Mouse (Mus musculus): ENCODE data around the gene Btnl1. TPM values are rescaled to one million over a fixed set of nuclear protein-coding genes. Genes with fewer than 3 reads are reported as not detected.

Gene Btnl1
- polyA plus RNA-seq, 1 experiment from 2014 or later = not detected

DNA sequence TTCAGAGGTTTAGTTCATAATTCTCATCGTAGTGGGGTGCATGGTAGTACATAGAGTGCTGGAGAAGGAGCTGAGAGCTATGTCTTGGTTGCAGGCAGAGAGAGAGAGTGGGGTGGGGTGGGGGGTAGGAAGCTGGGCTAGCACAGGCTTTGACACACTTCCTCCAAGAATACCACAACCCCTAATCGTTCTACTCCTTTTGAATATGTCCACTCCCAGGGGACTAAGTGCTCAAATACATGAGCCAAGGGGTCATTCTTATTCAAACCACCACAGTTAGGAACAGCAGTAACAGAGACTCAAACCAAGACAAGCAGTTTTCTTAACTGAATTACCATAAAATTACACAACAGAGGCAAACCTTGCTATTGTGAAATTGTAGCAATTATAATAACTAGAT, 9.7 kb downstream of the Btnl1 start:
- no peak overlapping the region for H3K27ac ChIP-seq (replicated peaks)
- ATAC-seq (ENCODE audit: insufficient number of reproducible peaks, low FRiP score, low TSS enrichment, low read depth) = no peak

DNA sequence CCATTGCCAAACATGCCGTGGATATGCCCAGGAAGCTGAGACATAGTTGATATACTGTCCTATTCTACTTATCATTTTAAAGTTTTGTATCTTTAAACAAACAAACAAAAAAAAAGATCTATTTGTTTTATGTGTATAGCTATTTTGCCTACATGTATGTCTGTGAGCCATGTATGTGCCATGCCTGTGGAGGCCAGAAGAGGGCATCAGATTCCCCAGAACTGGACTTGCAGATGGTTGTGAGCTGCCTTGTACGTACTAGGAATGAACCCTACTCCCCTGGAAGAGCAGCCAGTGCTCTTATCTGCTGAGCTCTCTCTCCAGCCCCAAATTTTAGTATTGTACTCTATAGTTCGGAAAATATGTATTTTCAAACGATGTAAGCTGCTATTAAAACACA, 11.6 kb downstream of the Btnl1 start:
- ATAC-seq (ENCODE audit: insufficient number of reproducible peaks, low FRiP score, low TSS enrichment, low read depth) = no peak
- WGBS = 36% methylated on average over 4 of the region's 4 CpGs
- no peak overlapping the region for H3K9ac ChIP-seq

More for the DNA sequence above, 9.7 kb downstream of the Btnl1 start:
- Histone ChIP-seq H3K4me2 (replicated peaks) (no peak overlapping the region), H3K27me3 (peaks cover 6% of the 10 kb centered on the region), H3K36me3 (no peaks in the 10 kb centered on the region), H3K9ac (no peak overlapping the region), H3K4me3 (replicated peaks) (no peak overlapping the region), H3K9me3 (replicated peaks) (no peaks in the 10 kb centered on the region), H3K4me1 (no peaks in the 10 kb centered on the region)
- 77% methylated on average over 2 of the region's 2 CpGs for WGBS

DNA sequence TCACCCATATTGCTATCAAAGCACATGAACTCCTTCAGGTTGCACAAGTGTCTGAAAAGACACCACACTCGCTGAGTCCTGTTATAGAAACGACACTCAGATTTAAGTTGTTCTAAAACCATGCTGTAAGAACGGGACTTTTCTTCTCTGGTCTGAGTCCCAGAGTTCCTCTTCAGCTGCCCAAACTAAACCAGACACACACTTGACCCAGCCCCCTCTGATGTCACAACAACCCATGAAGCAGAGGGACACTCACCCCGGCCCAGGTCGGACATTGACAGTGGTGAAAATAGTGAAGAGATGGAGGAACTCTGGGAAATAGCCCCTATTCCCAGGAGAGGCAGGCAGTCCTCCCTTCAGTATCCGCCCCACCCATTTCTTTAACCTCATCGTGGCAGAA, 14.6 kb downstream of the Btnl1 start:
- H3K9me3 ChIP-seq (replicated peaks) = no peaks in the 10 kb centered on the region
- ATAC-seq (ENCODE audit: insufficient number of reproducible peaks, low FRiP score, low TSS enrichment, low read depth) = no peak
- H3K9ac ChIP-seq = no peak overlapping the region
- H3K4me1 ChIP-seq = no peaks in the 10 kb centered on the region; the same call in 1 of the 2 replicates
- 64% methylated on average over 7 of the region's 7 CpGs for WGBS
- H3K27ac ChIP-seq (replicated peaks) = no peak overlapping the region
- H3K27me3 ChIP-seq = peaks cover 14% of the 10 kb centered on the region
- no peak overlapping the region; the same call in 1 of the 2 replicates for H3K4me2 ChIP-seq (replicated peaks)
- no peak overlapping the region for H3K4me3 ChIP-seq (replicated peaks)
- H3K36me3 ChIP-seq = no peaks in the 10 kb centered on the region

More for the DNA sequence above, 11.6 kb downstream of the Btnl1 start:
- Histone ChIP-seq H3K4me2 (replicated peaks) (no peak overlapping the region), H3K9me3 (replicated peaks) (no peaks in the 10 kb centered on the region), H3K27me3 (peaks cover 14% of the 10 kb centered on the region), H3K36me3 (no peaks in the 10 kb centered on the region), H3K4me1 (no peaks in the 10 kb centered on the region; the same call in 1 of the 2 replicates), H3K27ac (replicated peaks) (no peak overlapping the region), H3K4me3 (replicated peaks) (no peak overlapping the region)

DNA sequence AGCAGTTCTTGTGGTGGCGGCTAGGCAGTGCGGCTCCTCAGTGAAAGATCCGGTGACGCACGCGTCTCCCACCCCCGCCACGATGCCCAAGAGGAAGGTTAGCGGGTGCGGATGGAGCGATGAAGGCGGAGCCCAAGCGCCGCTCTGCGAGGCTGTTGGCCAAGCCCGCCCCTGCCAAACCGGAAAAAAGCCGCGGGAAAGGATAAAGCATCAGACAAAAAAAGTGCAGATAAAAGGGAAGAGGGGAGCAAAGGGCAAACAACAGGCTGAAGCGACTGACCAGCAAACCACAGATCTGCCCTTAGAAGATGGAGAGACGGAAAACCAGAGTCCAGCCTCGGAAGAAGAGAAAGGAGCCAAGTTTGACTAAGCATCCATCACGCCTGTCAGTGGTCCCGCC, 15.4 kb downstream of the Btnl1 start:
- Histone ChIP-seq H3K27me3 (peaks cover 14% of the 10 kb centered on the region), H3K9me3 (replicated peaks) (no peaks in the 10 kb centered on the region), H3K4me3 (replicated peaks) (peak overlapping the region; percentile 32), H3K27ac (replicated peaks) (no peak overlapping the region), H3K36me3 (no peaks in the 10 kb centered on the region), H3K4me2 (replicated peaks) (peak overlapping the region; percentile 55), H3K9ac (no peak overlapping the region), H3K4me1 (no peaks in the 10 kb centered on the region; the same call in 1 of the 2 replicates)
- ATAC-seq (ENCODE audit: insufficient number of reproducible peaks, low FRiP score, low TSS enrichment, low read depth) = no peak; the same call in 1 of the 2 replicates
- 4% methylated on average over 24 of the region's 24 CpGs for WGBS

DNA sequence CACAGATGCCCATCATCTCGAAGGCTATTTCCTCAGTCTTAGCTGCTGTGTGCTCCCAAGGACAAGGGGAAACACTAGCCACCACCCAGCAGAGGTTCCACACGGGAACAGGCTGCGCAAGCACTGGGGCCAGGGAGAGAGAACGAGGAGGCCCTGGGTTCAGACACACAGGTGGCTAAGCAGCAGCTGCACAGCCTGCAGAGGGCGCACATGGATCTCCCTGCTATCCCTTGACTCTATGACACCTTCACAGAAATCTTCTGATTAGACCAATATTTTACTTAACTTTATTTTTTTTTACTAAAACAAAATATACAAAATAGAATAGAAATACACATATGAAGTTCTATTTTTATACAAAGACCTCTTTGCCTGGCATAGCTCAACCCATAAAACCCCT, 20.4 kb downstream of the Btnl1 start:
- peaks cover 11% of the 10 kb centered on the region for H3K27me3 ChIP-seq
- WGBS = 55% methylated on average over 5 of the region's 5 CpGs

DNA sequence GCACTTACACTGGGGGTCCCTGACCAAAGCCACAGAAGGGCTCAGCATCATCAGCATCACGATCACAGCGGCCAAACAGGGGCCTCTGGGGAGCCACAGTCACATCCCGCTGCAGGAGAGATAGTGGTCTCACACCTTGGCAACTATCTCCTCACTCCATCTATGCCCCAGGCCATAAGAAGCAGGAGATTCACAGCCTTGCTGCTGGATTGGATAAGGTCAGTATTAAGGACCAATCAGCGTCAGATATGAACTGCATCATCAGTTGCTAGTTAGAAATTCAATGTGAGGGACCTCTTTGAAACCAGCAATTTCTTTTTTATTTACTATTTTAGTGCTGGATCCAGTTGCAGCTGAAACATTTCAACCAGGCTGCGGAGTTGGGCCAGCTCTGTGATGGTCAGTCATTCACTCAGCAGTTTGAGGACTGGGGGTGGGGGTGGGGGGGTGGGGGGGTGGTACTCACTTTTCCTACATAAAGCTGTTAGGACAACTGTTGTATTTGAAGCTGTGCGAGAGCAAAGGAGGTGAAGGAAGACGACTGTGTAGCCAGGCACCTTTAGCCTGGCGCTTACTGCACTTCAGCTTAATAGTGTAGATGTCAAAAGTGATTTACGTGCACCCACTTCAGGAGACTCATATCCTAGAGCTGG, 21.3 kb downstream of the Btnl1 start:
- Histone ChIP-seq H3K4me1 (0 out of 2 replicates have a peak, but pooled peaks cover 3% of the 10 kb centered on the region), H3K4me2 (replicated peaks) (peak overlapping the region; percentile 77), H3K36me3 (no peaks in the 10 kb centered on the region), H3K9me3 (replicated peaks) (no peaks in the 10 kb centered on the region), H3K27ac (replicated peaks) (peak overlapping the region; percentile 84), H3K4me3 (replicated peaks) (peak overlapping the region; percentile 54), H3K27me3 (peaks cover 12% of the 10 kb centered on the region; the same call in 1 of the 2 replicates), H3K9ac (no peak overlapping the region)
- WGBS = 15% methylated on average over 9 of the region's 9 CpGs
- peak; percentile 88 for ATAC-seq (ENCODE audit: insufficient number of reproducible peaks, low FRiP score, low TSS enrichment, low read depth)

More for the DNA sequence above, 20.4 kb downstream of the Btnl1 start:
- no peak overlapping the region for H3K27ac ChIP-seq (replicated peaks)
- H3K36me3 ChIP-seq = no peaks in the 10 kb centered on the region
- H3K9ac ChIP-seq = no peak overlapping the region
- H3K4me2 ChIP-seq (replicated peaks) = no peak overlapping the region
- no peak overlapping the region for H3K4me3 ChIP-seq (replicated peaks)
- H3K4me1 ChIP-seq = 0 out of 2 replicates have a peak, but pooled peaks cover 3% of the 10 kb centered on the region
- no peaks in the 10 kb centered on the region for H3K9me3 ChIP-seq (replicated peaks)
- no peak for ATAC-seq (ENCODE audit: insufficient number of reproducible peaks, low FRiP score, low TSS enrichment, low read depth)

DNA sequence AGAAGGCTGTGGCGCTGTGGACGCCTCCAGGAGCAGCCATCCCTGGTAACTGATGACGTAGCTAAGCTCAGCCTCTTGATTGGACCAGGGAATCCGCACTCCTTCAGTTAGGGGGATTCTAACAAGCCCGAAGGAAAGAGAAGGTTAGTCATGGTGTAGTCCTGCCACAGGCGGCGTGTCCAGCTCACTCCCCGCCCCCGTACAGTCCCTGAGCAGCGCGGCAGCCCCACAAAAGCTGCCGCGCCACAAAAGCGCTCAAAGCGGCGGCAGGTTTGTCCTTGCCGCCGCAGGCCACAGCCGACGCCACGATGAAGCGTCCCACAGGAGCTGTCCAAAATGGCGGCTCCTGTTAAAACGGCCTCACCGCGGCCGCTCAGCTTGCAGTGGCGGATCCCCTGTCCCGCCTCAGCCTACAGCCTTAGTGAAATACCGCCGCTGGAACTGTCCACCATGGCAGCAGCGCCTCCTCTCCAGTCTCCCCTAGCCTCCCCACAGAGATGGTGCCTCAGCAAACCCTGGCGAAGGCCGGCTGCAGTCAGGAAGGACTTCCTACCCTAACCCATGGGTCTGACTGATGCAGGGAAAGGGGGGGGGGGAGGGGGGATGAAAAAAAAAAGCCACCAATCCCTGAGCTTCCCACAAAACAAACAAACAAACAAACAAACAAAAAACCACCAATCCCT, 21.9 kb downstream of the Btnl1 start, which contains the start of gene BC051142:
Gene BC051142 (plus strand): TSS at position 110 of the 683 bp plus-strand sequence.
- peak within 1 kb of the TSS; percentile 33; the same call in 1 of the 2 replicates for H3K9ac ChIP-seq
- peak within 1 kb of the TSS; percentile 77 for H3K4me2 ChIP-seq (replicated peaks)
- no peaks in the 10 kb centered on the region for H3K9me3 ChIP-seq (replicated peaks)
- 0 out of 2 replicates have a peak, but pooled peaks cover 3% of the 10 kb centered on the region for H3K4me1 ChIP-seq
- 6% methylated on average over 34 of the region's 34 CpGs for WGBS
- peak; percentile 91 for ATAC-seq (ENCODE audit: insufficient number of reproducible peaks, low FRiP score, low TSS enrichment, low read depth)
- peak within 1 kb of the TSS; percentile 84 for H3K27ac ChIP-seq (replicated peaks)
- H3K36me3 ChIP-seq = no peaks in the 10 kb centered on the region
- peaks cover 13% of the 10 kb centered on the region; the same call in 1 of the 2 replicates for H3K27me3 ChIP-seq
- peak within 1 kb of the TSS; percentile 54 for H3K4me3 ChIP-seq (replicated peaks)

DNA sequence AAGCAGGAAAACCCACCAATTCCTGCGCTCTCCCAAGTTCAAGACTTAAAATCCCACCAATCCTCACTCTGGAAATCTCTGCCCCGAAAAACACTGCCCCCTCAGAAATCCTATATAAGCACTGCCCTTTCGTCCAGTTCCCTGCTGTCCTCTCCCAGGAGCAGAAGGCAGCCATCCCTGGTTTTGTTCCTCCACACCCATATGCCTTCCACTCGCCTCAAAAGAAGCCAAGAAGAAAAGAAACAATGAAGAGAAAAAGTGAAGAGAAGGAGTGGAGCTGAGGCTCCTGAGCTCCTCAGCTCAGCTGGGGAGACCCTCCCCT, 22.4 kb downstream of the Btnl1 start:
- WGBS = 49% methylated on average over 4 of the region's 4 CpGs
- Histone ChIP-seq H3K4me1 (0 out of 2 replicates have a peak, but pooled peaks cover 3% of the 10 kb centered on the region), H3K4me3 (replicated peaks) (peak overlapping the region; percentile 54; the same call in 1 of the 2 replicates), H3K36me3 (no peaks in the 10 kb centered on the region), H3K27me3 (peaks cover 13% of the 10 kb centered on the region; the same call in 1 of the 2 replicates), H3K4me2 (replicated peaks) (peak overlapping the region; percentile 77), H3K9ac (no peak overlapping the region), H3K9me3 (replicated peaks) (no peaks in the 10 kb centered on the region), H3K27ac (replicated peaks) (no peak overlapping the region)
- ATAC-seq (ENCODE audit: insufficient number of reproducible peaks, low FRiP score, low TSS enrichment, low read depth) = no peak

DNA sequence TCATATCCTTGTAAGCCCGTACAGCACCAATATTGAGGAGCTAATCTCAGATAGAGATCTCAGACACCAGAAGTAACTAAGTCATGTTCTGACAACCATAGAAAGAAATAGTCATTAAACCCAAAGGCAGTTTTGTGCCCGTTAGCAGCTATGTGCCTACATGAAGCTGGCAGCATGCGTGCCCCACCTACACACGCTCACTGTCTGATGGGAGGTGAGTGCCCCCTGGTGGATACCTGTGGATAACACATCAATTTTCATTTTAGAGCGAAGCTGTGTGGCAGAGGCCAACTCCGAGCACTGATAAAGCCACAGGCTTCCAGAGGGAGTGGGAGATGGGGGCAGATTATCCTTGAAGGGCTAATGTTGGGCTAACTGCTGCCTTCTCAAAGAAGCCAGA, 34.2 kb downstream of the Btnl1 start:
- Histone ChIP-seq H3K9me3 (replicated peaks) (no peaks in the 10 kb centered on the region), H3K27ac (replicated peaks) (no peak overlapping the region), H3K9ac (no peak overlapping the region), H3K36me3 (no peaks in the 10 kb centered on the region), H3K4me3 (replicated peaks) (no peak overlapping the region), H3K4me1 (no peaks in the 10 kb centered on the region), H3K4me2 (replicated peaks) (no peak overlapping the region), H3K27me3 (peaks cover 12% of the 10 kb centered on the region)
- WGBS = 21% methylated on average over 6 of the region's 6 CpGs
- ATAC-seq (ENCODE audit: insufficient number of reproducible peaks, low FRiP score, low TSS enrichment, low read depth) = no peak

DNA sequence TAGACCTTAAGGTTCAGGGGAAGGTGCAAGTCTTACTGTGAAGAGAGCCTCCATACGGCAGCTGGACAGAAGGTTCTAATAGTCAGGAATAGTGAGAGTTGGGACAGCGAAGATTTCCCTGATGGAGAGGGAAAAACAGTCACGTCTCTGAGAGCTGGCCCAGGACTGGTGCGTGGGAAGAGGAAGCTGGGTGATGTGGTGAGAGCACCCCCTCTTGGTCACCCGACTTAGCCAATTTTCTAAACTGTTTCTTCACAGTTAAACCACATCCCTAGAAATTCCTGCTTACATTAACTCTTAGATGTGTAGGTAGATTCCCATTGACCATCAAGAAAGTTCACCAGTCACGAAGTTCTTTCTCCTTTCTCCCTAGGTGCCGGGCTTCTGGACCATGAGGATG, 43.1 kb downstream of the Btnl1 start:
- no peak overlapping the region for H3K9ac ChIP-seq
- no peak overlapping the region for H3K27ac ChIP-seq (replicated peaks)
- H3K4me2 ChIP-seq (replicated peaks) = no peak overlapping the region
- H3K9me3 ChIP-seq (replicated peaks) = no peaks in the 10 kb centered on the region
- WGBS = 66% methylated on average over 7 of the region's 7 CpGs
- no peak for ATAC-seq (ENCODE audit: insufficient number of reproducible peaks, low FRiP score, low TSS enrichment, low read depth)
- H3K27me3 ChIP-seq = no peaks in the 10 kb centered on the region
- no peaks in the 10 kb centered on the region for H3K4me1 ChIP-seq
- no peak overlapping the region for H3K4me3 ChIP-seq (replicated peaks)
- no peaks in the 10 kb centered on the region for H3K36me3 ChIP-seq

DNA sequence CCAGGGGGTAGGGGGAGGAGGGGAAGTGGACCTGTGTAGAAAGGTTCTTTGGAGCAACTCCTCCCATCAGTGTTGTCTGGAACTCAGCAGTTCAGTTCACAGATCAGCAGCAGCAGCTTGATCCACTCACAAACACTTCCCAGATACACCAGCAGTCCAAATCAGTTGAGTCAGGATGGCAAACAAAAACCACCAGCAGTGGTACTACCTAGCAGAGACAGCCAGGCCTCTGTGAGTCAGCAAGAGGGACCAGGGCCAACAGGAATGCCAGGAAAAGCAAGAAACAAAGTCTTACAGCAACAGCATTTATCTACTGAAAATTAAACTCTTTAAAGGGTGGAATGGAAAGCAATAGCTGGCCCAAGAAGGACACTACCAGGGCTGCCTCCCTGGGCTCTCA, 50.7 kb downstream of the Btnl1 start:
- no peaks in the 10 kb centered on the region for H3K27me3 ChIP-seq
- H3K27ac ChIP-seq (replicated peaks) = no peak overlapping the region
- no peak for ATAC-seq (ENCODE audit: insufficient number of reproducible peaks, low FRiP score, low TSS enrichment, low read depth)
- H3K4me2 ChIP-seq (replicated peaks) = no peak overlapping the region
- H3K36me3 ChIP-seq = no peaks in the 10 kb centered on the region
- H3K9me3 ChIP-seq (replicated peaks) = no peaks in the 10 kb centered on the region
- no peak overlapping the region for H3K9ac ChIP-seq
- H3K4me1 ChIP-seq = no peaks in the 10 kb centered on the region
- no peak overlapping the region for H3K4me3 ChIP-seq (replicated peaks)

All from embryonic facial prominence, embryonic 15.5 days (tissue).